Mouse (Mus musculus): ENCODE measurements around the gene Wars. TPM values are rescaled to one million over a fixed set of nuclear protein-coding genes. Genes with fewer than 3 reads are reported as not detected.
A peak's percentile ranks its signal among the peaks of the same experiment; 100 is the strongest.

The Wars gene
- total and polyA plus RNA-seq, 2 experiments, result 11.7 to 24.3 TPM

DNA sequence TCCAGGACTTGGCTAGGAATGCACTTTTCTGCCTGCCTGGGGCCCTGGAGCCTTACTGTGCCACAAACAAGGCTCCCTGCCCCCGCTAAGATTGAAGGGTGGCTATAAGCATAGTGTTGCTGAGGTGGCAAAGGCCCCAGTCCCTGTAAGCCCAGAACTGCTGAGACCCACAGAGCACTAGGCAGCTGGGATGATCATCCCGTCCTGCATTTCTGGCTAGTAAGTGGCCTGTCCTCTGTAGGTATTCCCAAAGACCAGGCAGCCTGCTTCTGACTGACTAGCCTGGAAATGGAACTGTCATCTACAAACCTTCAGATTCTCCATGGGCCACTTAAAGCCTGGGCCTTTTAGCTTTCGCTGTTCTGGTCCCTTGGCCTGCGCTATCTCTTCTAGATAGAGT lies 73.5 kb downstream of the Wars start:
- no peak for TF ChIP-seq CTCF (IDR thresholded peaks at IDR 0.05; ENCODE audit: low read depth, low read length)
- no peak for TF ChIP-seq POLR2A (IDR thresholded peaks at IDR 0.05; ENCODE audit: extremely low read depth, insufficient read depth, low read length)
- H3K27ac ChIP-seq (replicated peaks; ENCODE audit: insufficient read depth, low read depth, low read length), result no peak overlapping the region
- no peaks in the 10 kb centered on the region for H3K4me1 ChIP-seq (ENCODE audit: control insufficient read depth, insufficient read depth, low read length)
- H3K27me3 ChIP-seq (ENCODE audit: control insufficient read depth, insufficient read depth, low read length), result no peaks in the 10 kb centered on the region
- H3K9ac ChIP-seq (ENCODE audit: low read depth, low read length), result no peak overlapping the region
- no peak for DNase-seq (ENCODE audit: extremely low read depth, low read depth, low spot score)
- no peak overlapping the region for H3K4me3 ChIP-seq (ENCODE audit: insufficient read depth, low read depth, low read length)
- 94% methylated on average over 4 of the region's 4 CpGs for WGBS
- H3K36me3 ChIP-seq (ENCODE audit: control insufficient read depth, insufficient read depth, low read length), result peaks cover under 1% of the 10 kb centered on the region
- peaks cover 2% of the 10 kb centered on the region; the same call in 1 of the 2 replicates for H3K79me2 ChIP-seq (ENCODE audit: control insufficient read depth, insufficient read depth, low read length)

DNA sequence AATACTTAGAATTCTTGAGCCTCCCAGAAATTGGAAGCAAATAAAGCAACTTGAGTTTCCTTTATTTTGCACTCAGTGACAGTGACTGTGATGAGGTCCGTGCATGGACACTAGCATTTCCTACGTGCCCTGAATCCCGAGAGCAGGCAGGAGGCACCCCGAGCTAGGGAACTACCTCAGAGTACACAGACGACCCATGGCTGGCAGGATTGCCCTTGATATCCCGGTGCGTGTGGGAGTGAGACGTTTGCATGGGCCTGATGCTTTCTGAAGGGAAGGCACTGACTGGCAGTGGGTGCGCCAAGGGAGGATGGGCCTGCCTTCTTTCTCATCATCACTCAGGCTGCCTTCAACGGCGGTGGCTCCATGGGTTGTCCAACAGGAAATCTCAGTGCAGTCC lies 77.4 kb downstream of the Wars start:
- Histone ChIP-seq H3K9ac (ENCODE audit: low read depth, low read length) (no peak overlapping the region), H3K4me1 (ENCODE audit: control insufficient read depth, insufficient read depth, low read length) (no peaks in the 10 kb centered on the region), H3K4me3 (ENCODE audit: insufficient read depth, low read depth, low read length) (no peak overlapping the region), H3K27me3 (ENCODE audit: control insufficient read depth, insufficient read depth, low read length) (no peaks in the 10 kb centered on the region), H3K36me3 (ENCODE audit: control insufficient read depth, insufficient read depth, low read length) (peaks cover 6% of the 10 kb centered on the region), H3K27ac (replicated peaks; ENCODE audit: insufficient read depth, low read depth, low read length) (no peak overlapping the region), H3K79me2 (ENCODE audit: control insufficient read depth, insufficient read depth, low read length) (peaks cover 16% of the 10 kb centered on the region; the same call in 1 of the 2 replicates)
- WGBS, result 71% methylated on average over 11 of the region's 11 CpGs
- DNase-seq (ENCODE audit: extremely low read depth, low read depth, low spot score), result no peak
- TF ChIP-seq POLR2A (IDR thresholded peaks at IDR 0.05; ENCODE audit: extremely low read depth, insufficient read depth, low read length) (no peak), CTCF (IDR thresholded peaks at IDR 0.05; ENCODE audit: low read depth, low read length) (no peak)

DNA sequence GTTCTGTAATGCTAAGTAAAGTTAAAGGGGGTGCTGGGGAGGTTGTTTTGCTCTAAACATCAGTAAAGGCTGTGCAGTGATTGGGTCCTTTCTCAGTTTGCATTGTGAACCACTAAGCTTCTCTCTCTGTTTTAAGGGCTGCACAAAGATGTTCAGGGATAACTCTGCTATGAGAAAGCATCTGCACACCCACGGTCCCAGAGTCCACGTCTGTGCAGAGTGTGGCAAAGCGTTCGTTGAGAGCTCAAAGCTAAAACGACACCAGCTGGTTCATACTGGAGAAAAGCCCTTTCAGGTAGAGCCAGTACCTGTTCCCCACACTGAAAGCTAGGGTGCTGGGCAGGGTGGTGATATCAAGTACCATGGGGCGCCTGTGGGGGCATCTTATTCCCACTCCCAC lies 79.5 kb downstream of the Wars start:
- Histone ChIP-seq H3K36me3 (ENCODE audit: control insufficient read depth, insufficient read depth, low read length) (peaks cover 8% of the 10 kb centered on the region), H3K9ac (ENCODE audit: low read depth, low read length) (no peak overlapping the region), H3K27ac (replicated peaks; ENCODE audit: insufficient read depth, low read depth, low read length) (no peak overlapping the region), H3K27me3 (ENCODE audit: control insufficient read depth, insufficient read depth, low read length) (no peaks in the 10 kb centered on the region), H3K4me1 (ENCODE audit: control insufficient read depth, insufficient read depth, low read length) (peaks cover 3% of the 10 kb centered on the region; the same call in 1 of the 2 replicates), H3K79me2 (ENCODE audit: control insufficient read depth, insufficient read depth, low read length) (peaks cover 23% of the 10 kb centered on the region; the same call in 1 of the 2 replicates), H3K4me3 (ENCODE audit: insufficient read depth, low read depth, low read length) (no peak overlapping the region)
- no peak for TF ChIP-seq POLR2A (IDR thresholded peaks at IDR 0.05; ENCODE audit: extremely low read depth, insufficient read depth, low read length)
- TF ChIP-seq CTCF (IDR thresholded peaks at IDR 0.05; ENCODE audit: low read depth, low read length), result no peak
- WGBS, result 82% methylated on average over 6 of the region's 6 CpGs
- DNase-seq (ENCODE audit: extremely low read depth, low read depth, low spot score), result no peak

DNA sequence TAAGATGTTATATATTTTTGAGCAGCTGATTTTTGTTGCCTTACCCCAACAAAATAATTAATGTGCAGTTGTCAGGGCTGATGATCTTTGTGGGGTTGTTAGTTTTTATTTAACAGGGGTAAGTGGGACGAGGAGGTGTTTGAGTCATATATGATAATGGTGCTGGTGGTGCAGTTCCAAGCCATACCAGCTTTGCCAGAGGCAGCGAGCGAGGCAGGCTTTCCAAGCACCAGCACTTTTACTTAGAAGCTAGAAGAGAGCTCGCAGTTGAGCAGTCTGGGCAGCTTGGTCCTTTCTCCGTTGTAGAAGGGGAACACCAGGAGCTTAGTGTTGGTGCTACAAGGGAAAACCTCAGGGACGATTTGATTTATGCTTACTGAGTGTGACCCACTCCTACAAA lies 81.5 kb downstream of the Wars start:
- no peak for DNase-seq (ENCODE audit: extremely low read depth, low read depth, low spot score)
- Histone ChIP-seq H3K79me2 (ENCODE audit: control insufficient read depth, insufficient read depth, low read length) (peaks cover 38% of the 10 kb centered on the region), H3K4me1 (ENCODE audit: control insufficient read depth, insufficient read depth, low read length) (peaks cover 7% of the 10 kb centered on the region; the same call in 1 of the 2 replicates), H3K9ac (ENCODE audit: low read depth, low read length) (no peak overlapping the region), H3K27me3 (ENCODE audit: control insufficient read depth, insufficient read depth, low read length) (no peaks in the 10 kb centered on the region), H3K4me3 (ENCODE audit: insufficient read depth, low read depth, low read length) (no peak overlapping the region), H3K27ac (replicated peaks; ENCODE audit: insufficient read depth, low read depth, low read length) (no peak overlapping the region), H3K36me3 (ENCODE audit: control insufficient read depth, insufficient read depth, low read length) (peaks cover 18% of the 10 kb centered on the region)
- 86% methylated on average over 6 of the region's 6 CpGs for WGBS
- TF ChIP-seq POLR2A (IDR thresholded peaks at IDR 0.05; ENCODE audit: extremely low read depth, insufficient read depth, low read length), result no peak
- TF ChIP-seq CTCF (IDR thresholded peaks at IDR 0.05; ENCODE audit: low read depth, low read length), result no peak

DNA sequence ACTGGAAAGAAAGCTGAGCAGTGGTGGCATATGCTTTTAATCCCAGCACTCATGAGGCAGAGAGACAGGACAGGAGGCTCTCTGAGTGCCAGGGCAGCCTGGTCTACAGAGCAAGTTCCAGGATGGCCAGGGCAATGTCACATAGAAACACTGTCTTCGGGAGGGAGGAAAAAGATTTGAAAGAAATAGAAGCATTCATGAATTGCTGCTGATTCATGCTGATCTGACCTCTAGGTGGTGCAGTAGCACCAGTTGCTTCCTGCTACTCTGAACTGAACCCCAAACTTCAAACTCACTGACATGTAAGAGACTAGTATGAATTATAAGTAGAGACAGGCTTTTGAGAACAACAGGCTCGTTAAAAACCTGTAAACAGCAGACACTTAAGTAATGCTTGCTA lies 82.8 kb downstream of the Wars start:
- Histone ChIP-seq H3K9ac (ENCODE audit: low read depth, low read length) (no peak overlapping the region), H3K36me3 (ENCODE audit: control insufficient read depth, insufficient read depth, low read length) (peaks cover 29% of the 10 kb centered on the region), H3K79me2 (ENCODE audit: control insufficient read depth, insufficient read depth, low read length) (peaks cover 50% of the 10 kb centered on the region), H3K27me3 (ENCODE audit: control insufficient read depth, insufficient read depth, low read length) (no peaks in the 10 kb centered on the region), H3K27ac (replicated peaks; ENCODE audit: insufficient read depth, low read depth, low read length) (no peak overlapping the region), H3K4me1 (ENCODE audit: control insufficient read depth, insufficient read depth, low read length) (peaks cover 7% of the 10 kb centered on the region; the same call in 1 of the 2 replicates), H3K4me3 (ENCODE audit: insufficient read depth, low read depth, low read length) (no peak overlapping the region)
- WGBS, result 27% methylated on average over 2 of the region's 2 CpGs
- TF ChIP-seq POLR2A (IDR thresholded peaks at IDR 0.05; ENCODE audit: extremely low read depth, insufficient read depth, low read length), result no peak
- TF ChIP-seq CTCF (IDR thresholded peaks at IDR 0.05; ENCODE audit: low read depth, low read length), result 0 out of 2 replicates have a peak, but pooled peaks have one; percentile 17
- DNase-seq (ENCODE audit: extremely low read depth, low read depth, low spot score), result peak; percentile 68

DNA sequence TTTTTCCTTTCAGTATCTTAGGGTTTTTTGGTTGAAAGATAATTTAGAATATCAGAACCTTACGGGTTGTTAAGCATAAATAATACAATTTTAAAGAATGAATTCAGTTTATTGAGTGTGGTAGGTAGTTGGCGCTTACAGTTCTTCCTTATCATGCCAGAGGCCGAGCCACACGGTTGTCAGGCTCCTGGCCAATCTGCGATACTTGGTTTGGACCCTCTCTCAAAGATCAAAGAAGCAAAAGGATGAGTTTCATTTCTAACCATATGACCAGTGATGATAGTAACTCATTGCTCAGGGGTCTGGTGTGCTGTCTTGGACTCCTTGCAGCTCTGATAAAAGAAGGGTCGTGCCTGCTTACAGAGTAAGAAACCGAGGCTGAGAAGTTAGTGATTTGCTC lies 83.7 kb downstream of the Wars start:
- 56% methylated on average over 7 of the region's 7 CpGs for WGBS
- Histone ChIP-seq H3K4me3 (ENCODE audit: insufficient read depth, low read depth, low read length) (no peak overlapping the region), H3K9ac (ENCODE audit: low read depth, low read length) (no peak overlapping the region), H3K79me2 (ENCODE audit: control insufficient read depth, insufficient read depth, low read length) (peaks cover 51% of the 10 kb centered on the region), H3K27ac (replicated peaks; ENCODE audit: insufficient read depth, low read depth, low read length) (no peak overlapping the region), H3K36me3 (ENCODE audit: control insufficient read depth, insufficient read depth, low read length) (peaks cover 28% of the 10 kb centered on the region), H3K4me1 (ENCODE audit: control insufficient read depth, insufficient read depth, low read length) (peaks cover 7% of the 10 kb centered on the region; the same call in 1 of the 2 replicates), H3K27me3 (ENCODE audit: control insufficient read depth, insufficient read depth, low read length) (no peaks in the 10 kb centered on the region)
- TF ChIP-seq CTCF (IDR thresholded peaks at IDR 0.05; ENCODE audit: low read depth, low read length) (no peak), POLR2A (IDR thresholded peaks at IDR 0.05; ENCODE audit: extremely low read depth, insufficient read depth, low read length) (no peak)
- no peak for DNase-seq (ENCODE audit: extremely low read depth, low read depth, low spot score)

Other genes with a start within 250 kb of the Wars start
- gene Degs2, start 191.9 kb downstream of the Wars start, total RNA-seq (2014; rRNA removed), result 0.07 and 0.65 TPM in 2 replicates
- 0.11 and 0.29 TPM in 2 replicates for gene Degs2, start 191.9 kb downstream of the Wars start, polyA plus RNA-seq (2012; rRNA removed)
- 19.6 and 24.8 TPM in 2 replicates for gene Yy1, start 101.2 kb downstream of the Wars start, total RNA-seq (2014; rRNA removed)
- gene Yy1, start 101.2 kb downstream of the Wars start, polyA plus RNA-seq (2012; rRNA removed), result 10.3 and 11.6 TPM in 2 replicates
- gene Slc25a29, start 58.3 kb downstream of the Wars start, total RNA-seq (2014; rRNA removed), result 1.9 and 2.1 TPM in 2 replicates
- gene Slc25a29, start 58.3 kb downstream of the Wars start, polyA plus RNA-seq (2012; rRNA removed), result 5.2 and 5.4 TPM in 2 replicates
- 626 and 693 TPM in 2 replicates for gene Slc25a47, start 58.1 kb downstream of the Wars start, total RNA-seq (2014; rRNA removed)
- gene Slc25a47, start 58.1 kb downstream of the Wars start, polyA plus RNA-seq (2012; rRNA removed), result 602 and 616 TPM in 2 replicates
- gene Wdr25, start 543 bp downstream of the Wars start, total RNA-seq (2014; rRNA removed), result 9.3 and 11.4 TPM in 2 replicates
- gene Wdr25, start 543 bp downstream of the Wars start, polyA plus RNA-seq (2012; rRNA removed), result 9.4 and 11.6 TPM in 2 replicates
- 0.07 TPM in 1 of 2 replicates, not detected in the other for gene Begain, start 174.0 kb upstream of the Wars start, total RNA-seq (2014; rRNA removed)
- gene Begain, start 174.0 kb upstream of the Wars start, polyA plus RNA-seq (2012; rRNA removed), result not detected in 2 replicates